Mouse (Mus musculus) myocyte (in vitro differentiated cells): ENCODE measurements at regions not wholly inside any gene's neighbourhood (a gene's known extent, or its start where the extent isn't known, plus 50 kb on each side); places are given as distances from the start of the nearest gene placed in this dataset.

ENCODE experiments used
- H3K27me3 ChIP-seq: one replicate; pipeline ENCODE4 v1.6.1; 2011; ENCODE audit not compliant: control insufficient read depth, insufficient read depth, insufficient read length
- H3K36me3 ChIP-seq: one replicate; pipeline ENCODE4 v1.6.1; 2011; ENCODE audit not compliant: control insufficient read depth, insufficient read depth
- H3K4me2 ChIP-seq: one replicate; pipeline ENCODE4 v1.6.1; 2011; ENCODE audit warnings: low read depth, control low read depth
- H3K4me3 ChIP-seq: one replicate; pipeline ENCODE4 v1.5.1; 2011; ENCODE audit warnings: mild to moderate bottlenecking, control low read depth, moderate library complexity
- H3K79me2 ChIP-seq: one replicate; pipeline ENCODE4 v1.6.1; 2011; ENCODE audit not compliant: control insufficient read depth, insufficient read depth
- H3ac ChIP-seq: one replicate; pipeline ENCODE4 v1.6.1; 2011; ENCODE audit not compliant: control insufficient read depth, insufficient read length
- CEBPB ChIP-seq: IDR thresholded peaks from 2 replicates; pipeline ENCODE4 v1.6.1; 2011; ENCODE audit warnings: mild to moderate bottlenecking, moderate library complexity; ENCODE audit not compliant: poor library complexity, insufficient read depth, severe bottlenecking
- E2F4 ChIP-seq: IDR thresholded peaks from one replicate; pipeline ENCODE4 v1.6.1; 2011; ENCODE audit warnings: mild to moderate bottlenecking, control low read depth, moderate library complexity; ENCODE audit not compliant: insufficient read depth
- MAX ChIP-seq: IDR thresholded peaks from one replicate; pipeline ENCODE4 v1.6.1; 2011; ENCODE audit warnings: low read depth, mild to moderate bottlenecking, control low read depth
- MYOD1 ChIP-seq, 3 experiments: IDR thresholded peaks; one replicate each; pipeline ENCODE4 v1.6.1; 2011; ENCODE audit warnings: control low read depth in 2 of 3, low read depth in 2 of 3, mild to moderate bottlenecking in 2 of 3, moderate library complexity in 1 of 3; ENCODE audit not compliant: insufficient read length in 2 of 3, control insufficient read depth in 1 of 3
- MYOG ChIP-seq, 3 experiments: IDR thresholded peaks; one replicate each; pipeline ENCODE4 v1.6.1; 2011; ENCODE audit warnings: control low read depth in 2 of 3, low read depth in 2 of 3, mild to moderate bottlenecking in 2 of 3; ENCODE audit not compliant: insufficient read length in 2 of 3, control insufficient read depth in 1 of 3, insufficient read depth in 1 of 3
- POLR2A ChIP-seq: IDR thresholded peaks from one replicate; pipeline ENCODE4 v1.6.1; 2011; ENCODE audit warnings: low read depth, mild to moderate bottlenecking, control low read depth, moderate library complexity; ENCODE audit not compliant: insufficient read length
- POLR2AphosphoS2 ChIP-seq: IDR thresholded peaks from one replicate; pipeline ENCODE4 v1.6.1; 2011; ENCODE audit warnings: low read depth, control low read depth; ENCODE audit not compliant: insufficient read length
- REST ChIP-seq: IDR thresholded peaks from one replicate; pipeline ENCODE4 v1.6.1; 2011; ENCODE audit warnings: mild to moderate bottlenecking, control low read depth, moderate library complexity; ENCODE audit not compliant: insufficient read depth, insufficient read length
- SRF ChIP-seq: IDR thresholded peaks from one replicate; pipeline ENCODE4 v1.6.1; 2011; ENCODE audit warnings: low read depth; ENCODE audit not compliant: control insufficient read depth, insufficient read length
- TCF12 ChIP-seq: IDR thresholded peaks from one replicate; pipeline ENCODE4 v1.6.1; 2011; ENCODE audit warnings: mild to moderate bottlenecking, control low read depth; ENCODE audit not compliant: poor library complexity, insufficient read depth, severe bottlenecking
- TCF3 ChIP-seq: IDR thresholded peaks from one replicate; pipeline ENCODE4 v1.6.1; 2011; ENCODE audit warnings: low read depth, control low read depth; ENCODE audit not compliant: insufficient read length
- USF1 ChIP-seq: IDR thresholded peaks from one replicate; pipeline ENCODE4 v1.6.1; 2011; ENCODE audit warnings: low read depth, mild to moderate bottlenecking, control low read depth, moderate library complexity

DNA sequence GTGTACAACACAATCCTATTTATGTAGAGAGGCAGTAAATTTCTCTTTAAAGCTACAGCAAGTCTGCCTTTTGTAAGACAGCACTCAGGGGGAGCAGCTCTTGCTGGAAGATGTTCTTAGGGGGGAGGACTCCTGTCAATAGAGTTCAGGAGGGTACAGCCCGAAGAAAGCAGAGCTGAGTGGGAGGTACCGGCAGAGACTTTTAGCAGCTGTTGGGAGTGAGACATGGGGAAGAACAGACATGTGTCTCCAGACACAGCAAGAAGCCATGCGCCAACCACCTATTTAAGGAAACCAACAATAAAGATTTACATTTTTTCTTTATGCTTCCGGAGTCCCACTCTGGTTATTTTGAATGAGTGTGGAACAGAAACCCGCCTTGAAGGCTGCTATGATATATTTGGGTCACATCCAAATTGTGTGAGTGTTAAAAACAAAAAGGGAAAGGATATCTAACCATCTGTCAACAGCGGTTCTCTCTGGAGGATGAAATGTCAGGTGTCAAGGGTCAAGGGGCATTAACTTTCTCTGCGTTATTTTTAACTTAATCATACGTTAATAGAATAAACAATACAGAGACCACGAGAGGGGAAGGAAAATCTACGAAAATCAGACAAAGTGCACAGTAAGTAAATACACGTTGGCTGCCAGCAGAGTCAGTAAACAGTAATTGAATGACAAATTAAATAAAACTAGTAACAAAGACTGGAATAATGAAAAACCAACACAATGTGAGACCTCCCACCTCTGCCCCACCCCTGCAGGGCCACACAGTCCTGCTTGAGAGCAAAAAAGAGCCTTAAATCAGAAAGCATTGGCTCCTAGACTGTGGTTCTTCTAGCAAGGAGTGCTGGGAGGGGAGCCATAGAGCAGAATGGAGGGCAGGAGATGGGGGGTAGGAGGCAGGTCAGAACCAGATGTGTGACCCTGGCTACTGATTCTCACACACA lies 225.2 kb downstream of the 3100002H09Rik start:
- Histone ChIP-seq H3K4me2 (no peak overlapping the region), H3K79me2 (no peaks in the 10 kb centered on the region)

GRCm38 (mm10) chr4:124376504-124376903 lies 234.1 kb downstream of the 3100002H09Rik start:
- H3K27me3 ChIP-seq, result no peaks in the 10 kb centered on the region
- no peak overlapping the region for H3ac ChIP-seq
- H3K4me3 ChIP-seq, result no peak overlapping the region
- no peak overlapping the region for H3K4me2 ChIP-seq
- no peaks in the 10 kb centered on the region for H3K36me3 ChIP-seq
- no peaks in the 10 kb centered on the region for H3K79me2 ChIP-seq
- TF ChIP-seq POLR2A (no peak), USF1 (no peak), TCF3 (no peak), POLR2AphosphoS2 (no peak), CEBPB (no peak), TCF12 (no peak), MYOG (IDR thresholded peaks at IDR 0.05; ENCODE audit: control insufficient read depth in 1 of 3, insufficient read depth in 1 of 3, insufficient read length in 2 of 3, low read depth in 2 of 3) (no peak), REST (no peak)

More for the DNA sequence above, 225.2 kb downstream of the 3100002H09Rik start:
- Histone ChIP-seq H3K36me3 (no peaks in the 10 kb centered on the region), H3ac (no peak overlapping the region), H3K4me3 (no peak overlapping the region), H3K27me3 (no peaks in the 10 kb centered on the region)
- TF ChIP-seq MAX, result no peak
- no peak for TF ChIP-seq TCF3
- TF ChIP-seq POLR2A, result no peak
- TF ChIP-seq E2F4, result no peak
- TF ChIP-seq SRF, result no peak
- TF ChIP-seq MYOD1 (IDR thresholded peaks at IDR 0.05; ENCODE audit: control insufficient read depth in 1 of 3, insufficient read length in 2 of 3, low read depth in 2 of 3), result no peak
- TF ChIP-seq MYOG (IDR thresholded peaks at IDR 0.05; ENCODE audit: control insufficient read depth in 1 of 3, insufficient read depth in 1 of 3, insufficient read length in 2 of 3, low read depth in 2 of 3), result no peak
- no peak for TF ChIP-seq TCF12
- no peak for TF ChIP-seq USF1
- no peak for TF ChIP-seq POLR2AphosphoS2
- no peak for TF ChIP-seq REST
- TF ChIP-seq CEBPB, result no peak

GRCm38 (mm10) chr4:124375581-124375980 lies 235.0 kb downstream of the 3100002H09Rik start:
- TF ChIP-seq TCF3, result no peak
- no peak for TF ChIP-seq E2F4
- no peak for TF ChIP-seq TCF12
- no peak for TF ChIP-seq SRF
- no peak for TF ChIP-seq CEBPB
- no peak for TF ChIP-seq POLR2AphosphoS2
- no peak for TF ChIP-seq USF1
- TF ChIP-seq REST, result no peak
- no peak for TF ChIP-seq MYOG (IDR thresholded peaks at IDR 0.05; ENCODE audit: control insufficient read depth in 1 of 3, insufficient read depth in 1 of 3, insufficient read length in 2 of 3, low read depth in 2 of 3)
- TF ChIP-seq MAX, result no peak
- no peak for TF ChIP-seq MYOD1 (IDR thresholded peaks at IDR 0.05; ENCODE audit: control insufficient read depth in 1 of 3, insufficient read length in 2 of 3, low read depth in 2 of 3)
- no peak for TF ChIP-seq POLR2A
- no peak overlapping the region for H3ac ChIP-seq

GRCm38 (mm10) chr4:124368831-124369230 lies 241.8 kb downstream of the 3100002H09Rik start:
- H3K79me2 ChIP-seq, result no peaks in the 10 kb centered on the region
- H3K4me3 ChIP-seq, result no peak overlapping the region
- no peaks in the 10 kb centered on the region for H3K27me3 ChIP-seq
- H3ac ChIP-seq, result no peak overlapping the region
- H3K36me3 ChIP-seq, result no peaks in the 10 kb centered on the region
- no peak overlapping the region for H3K4me2 ChIP-seq
- no peak for TF ChIP-seq MAX
- no peak for TF ChIP-seq MYOG (IDR thresholded peaks at IDR 0.05; ENCODE audit: control insufficient read depth in 1 of 3, insufficient read depth in 1 of 3, insufficient read length in 2 of 3, low read depth in 2 of 3)
- no peak for TF ChIP-seq E2F4
- TF ChIP-seq MYOD1 (IDR thresholded peaks at IDR 0.05; ENCODE audit: control insufficient read depth in 1 of 3, insufficient read length in 2 of 3, low read depth in 2 of 3), result no peak
- TF ChIP-seq CEBPB, result no peak
- TF ChIP-seq USF1, result no peak
- TF ChIP-seq TCF3, result no peak
- TF ChIP-seq POLR2AphosphoS2, result no peak

More at GRCm38 (mm10) chr4:124375581-124375980, 235.0 kb downstream of the 3100002H09Rik start:
- Histone ChIP-seq H3K36me3 (no peaks in the 10 kb centered on the region), H3K27me3 (no peaks in the 10 kb centered on the region), H3K4me2 (no peak overlapping the region), H3K4me3 (no peak overlapping the region), H3K79me2 (no peaks in the 10 kb centered on the region)
